Mouse (Mus musculus) forebrain, embryonic 16.5 days (tissue): Measurements from ENCODE around the gene Cass4. TPM values are rescaled to one million over a fixed set of nuclear protein-coding genes. Genes with fewer than 3 reads are reported as not detected.

ENCODE experiments used
- ATAC-seq: fragments of 200-750 bp; cut with Nextera tagmentation; 2 replicates; pipeline ENCODE4 v1.8.0; 2017; ENCODE audit warnings: mild to moderate bottlenecking, moderate library complexity
- H3K27ac ChIP-seq: fragments of 300-500 bp; sonication (generic); 2 replicates; pipeline ENCODE4 v1.5.1; 2014; ENCODE audit warnings: low read length, control low read depth
- H3K27me3 ChIP-seq: fragments of 300-500 bp; sonication (generic); replicated peaks from 2 replicates; pipeline ENCODE4 v1.6.1; 2014; ENCODE audit warnings: low read length; ENCODE audit not compliant: control insufficient read depth, insufficient read depth
- H3K36me3 ChIP-seq: fragments of 300-500 bp; sonication (generic); 2 replicates; pipeline ENCODE4 v1.6.1; 2014; ENCODE audit not compliant: control insufficient read depth, insufficient read depth
- H3K4me1 ChIP-seq: fragments of 300-500 bp; sonication (generic); replicated peaks from 2 replicates; pipeline ENCODE4 v1.6.1; 2014; ENCODE audit warnings: low read length; ENCODE audit not compliant: control insufficient read depth, insufficient read depth
- H3K4me2 ChIP-seq: fragments of 300-500 bp; sonication (generic); 2 replicates; pipeline ENCODE4 v1.6.1; 2014; ENCODE audit warnings: mild to moderate bottlenecking, low read length, control low read depth
- H3K4me3 ChIP-seq: fragments of 300-500 bp; sonication (generic); replicated peaks from 2 replicates; pipeline ENCODE4 v1.5.1; 2014; ENCODE audit warnings: mild to moderate bottlenecking, low read length, control low read depth
- H3K9ac ChIP-seq: fragments of 300-500 bp; sonication (generic); replicated peaks from 2 replicates; pipeline ENCODE4 v1.6.1; 2014; ENCODE audit warnings: low read depth, low read length, control low read depth
- H3K9me3 ChIP-seq: fragments of 300-500 bp; sonication (generic); 2 replicates; pipeline ENCODE4 v1.6.1; 2016; ENCODE audit warnings: low read length; ENCODE audit not compliant: control insufficient read depth
- whole genome bisulfite sequencing: fragments of 180-500 bp; shearing (Covaris S2); extraction: QIAGEN DNeasy Blood & Tissue Kit; methylation state at CpG from one replicate; pipeline ENCODE4 v1.1.7; 2014; 5-methylcytosine and 5-hydroxymethylcytosine counted together
- polyA plus RNA-seq: library from polyadenylated mRNA; unstranded; fragments of >200 nt; fragmentation: Nextera tagmentation; extraction: Ambion mirVana; gene quantifications from 2 replicates; pipeline ENCODE4 v1.2.1, GENCODE M21; 2015

Gene Cass4
- polyA plus RNA-seq, 1 experiment from 2014 or later: 0.13 TPM

DNA sequence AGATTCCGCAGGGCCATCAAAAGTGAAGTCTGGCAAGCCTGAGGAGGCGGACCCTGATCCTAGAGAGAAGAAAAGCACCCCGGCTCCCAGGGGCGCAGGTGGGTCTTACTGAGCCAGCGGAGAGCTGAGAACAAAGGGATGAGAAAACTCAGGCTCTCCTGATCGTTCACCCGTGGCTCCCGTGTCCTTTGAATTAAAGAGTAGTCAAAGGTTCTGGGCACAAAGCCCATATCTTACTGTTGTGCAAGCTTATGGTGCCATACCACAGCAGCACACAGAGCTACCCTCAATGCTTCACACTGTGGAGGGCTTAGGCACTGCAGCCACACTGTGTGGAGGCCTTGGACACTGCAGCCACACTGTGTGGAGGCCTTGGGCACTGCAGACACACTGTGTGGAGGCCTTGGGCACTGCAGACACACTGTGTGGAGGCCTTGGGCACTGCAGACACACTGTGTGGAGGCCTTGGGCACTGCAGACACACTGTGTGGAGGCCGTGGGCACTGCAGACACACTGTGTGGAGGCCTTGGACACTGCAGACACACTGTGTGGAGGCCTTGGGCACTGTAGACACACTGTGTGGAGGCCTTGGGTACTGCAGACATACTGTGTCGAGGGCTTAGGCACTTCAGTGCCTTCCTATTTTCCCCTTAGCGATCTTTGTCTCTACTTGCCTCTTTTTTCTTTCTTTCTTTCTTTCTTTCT lies 73.0 kb downstream of the Cass4 start:
- peaks cover 14% of the 10 kb centered on the region for H3K4me1 ChIP-seq
- H3K9ac ChIP-seq: no peak overlapping the region
- no peak overlapping the region for H3K27ac ChIP-seq
- H3K4me2 ChIP-seq: no peak overlapping the region
- H3K9me3 ChIP-seq: no peaks in the 10 kb centered on the region
- ATAC-seq: no peak
- peaks cover 13% of the 10 kb centered on the region for H3K36me3 ChIP-seq
- no peak overlapping the region for H3K4me3 ChIP-seq
- WGBS: 62% methylated on average over 11 of the region's 11 CpGs
- no peaks in the 10 kb centered on the region for H3K27me3 ChIP-seq

DNA sequence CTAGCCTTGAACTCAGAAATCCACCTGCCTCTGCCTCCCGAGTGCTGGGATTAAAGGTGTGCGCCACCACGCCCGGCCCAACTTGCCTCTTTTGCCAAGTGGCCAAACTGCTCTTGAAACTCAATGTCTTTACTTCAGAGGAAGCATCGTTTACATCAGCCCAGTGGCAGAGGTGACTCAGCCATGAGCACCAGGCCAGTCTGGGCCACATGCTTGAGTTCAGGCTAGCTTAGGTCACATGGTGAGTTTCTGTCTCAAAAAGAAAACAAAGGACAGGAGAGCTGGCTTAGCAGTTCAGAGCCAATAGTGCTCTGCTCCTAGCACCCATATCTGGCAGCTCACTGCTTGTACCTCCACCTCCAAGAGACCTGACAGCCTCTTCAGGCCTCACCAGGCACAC lies 73.6 kb downstream of the Cass4 start:
- Histone ChIP-seq H3K27ac (no peak overlapping the region), H3K9me3 (no peaks in the 10 kb centered on the region), H3K4me1 (peaks cover 14% of the 10 kb centered on the region), H3K4me3 (no peak overlapping the region), H3K27me3 (no peaks in the 10 kb centered on the region), H3K4me2 (no peak overlapping the region), H3K36me3 (peaks cover 13% of the 10 kb centered on the region), H3K9ac (no peak overlapping the region)
- 94% methylated on average over 5 of the region's 5 CpGs for WGBS
- ATAC-seq: no peak

DNA sequence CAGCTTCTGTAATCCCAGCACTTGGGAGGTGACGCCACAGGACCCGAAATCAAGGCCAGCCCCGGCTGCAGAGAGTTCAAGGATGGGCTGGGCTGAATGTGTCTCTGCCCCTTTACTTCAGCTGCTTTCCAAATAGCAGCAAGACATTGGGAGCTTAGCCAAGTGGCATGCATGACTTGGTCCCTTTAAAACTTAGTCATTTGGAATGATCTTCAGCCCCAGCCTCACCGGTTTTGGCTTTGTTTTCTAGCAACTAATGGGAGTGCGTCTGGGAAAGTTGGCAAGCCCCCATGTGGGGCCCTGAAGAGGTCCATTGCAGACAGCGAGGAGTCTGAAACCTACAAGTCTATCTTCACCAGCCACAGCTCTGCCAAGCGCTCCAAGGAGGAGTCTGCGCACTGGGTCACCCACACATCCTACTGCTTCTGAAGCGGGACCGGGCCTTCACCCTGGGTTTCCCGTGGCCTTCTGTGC lies 74.8 kb downstream of the Cass4 start:
- no peaks in the 10 kb centered on the region for H3K9me3 ChIP-seq
- 43% methylated on average over 11 of the region's 11 CpGs for WGBS
- ATAC-seq: peak; percentile 83
- peaks cover 13% of the 10 kb centered on the region for H3K36me3 ChIP-seq
- H3K27me3 ChIP-seq: no peaks in the 10 kb centered on the region
- peaks cover 14% of the 10 kb centered on the region for H3K4me1 ChIP-seq
- no peak overlapping the region for H3K9ac ChIP-seq
- no peak overlapping the region for H3K4me2 ChIP-seq
- H3K4me3 ChIP-seq: no peak overlapping the region
- H3K27ac ChIP-seq: peak overlapping the region; percentile 58; the same call in 1 of the 2 replicates

DNA sequence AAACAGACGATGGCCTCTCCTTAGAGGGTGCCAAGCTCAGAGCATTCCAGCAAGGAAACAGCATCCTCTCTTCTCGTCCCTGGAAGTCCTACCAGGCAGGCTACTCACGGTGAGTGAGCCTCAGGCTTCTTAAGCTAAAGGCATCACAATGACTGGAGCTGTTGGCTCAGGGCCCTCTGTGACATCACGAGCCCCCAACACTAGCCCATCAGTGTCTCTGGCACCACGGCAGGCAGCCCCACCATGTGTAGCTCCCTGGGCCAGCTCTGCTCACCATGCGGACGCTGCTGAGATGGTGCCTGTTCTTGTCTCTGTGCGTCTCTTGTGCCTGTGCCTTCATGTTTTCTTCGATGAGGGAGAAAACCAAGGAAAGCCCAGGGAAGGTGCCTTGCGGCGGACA lies 78.7 kb downstream of the Cass4 start, which contains the start of gene Fam209:
Fam209 (plus strand) TSS at position 203 of the 400 bp plus-strand sequence.
- H3K4me2 ChIP-seq: no peak within 1 kb of the TSS
- peaks cover 14% of the 10 kb centered on the region for H3K4me1 ChIP-seq
- no peak within 1 kb of the TSS for H3K9ac ChIP-seq
- no peaks in the 10 kb centered on the region for H3K27me3 ChIP-seq
- H3K27ac ChIP-seq: no peak within 1 kb of the TSS
- H3K4me3 ChIP-seq: no peak within 1 kb of the TSS
- WGBS: 73% methylated on average over 11 of the region's 11 CpGs
- ATAC-seq: no peak
- no peaks in the 10 kb centered on the region for H3K9me3 ChIP-seq
- H3K36me3 ChIP-seq: peaks cover 6% of the 10 kb centered on the region

DNA sequence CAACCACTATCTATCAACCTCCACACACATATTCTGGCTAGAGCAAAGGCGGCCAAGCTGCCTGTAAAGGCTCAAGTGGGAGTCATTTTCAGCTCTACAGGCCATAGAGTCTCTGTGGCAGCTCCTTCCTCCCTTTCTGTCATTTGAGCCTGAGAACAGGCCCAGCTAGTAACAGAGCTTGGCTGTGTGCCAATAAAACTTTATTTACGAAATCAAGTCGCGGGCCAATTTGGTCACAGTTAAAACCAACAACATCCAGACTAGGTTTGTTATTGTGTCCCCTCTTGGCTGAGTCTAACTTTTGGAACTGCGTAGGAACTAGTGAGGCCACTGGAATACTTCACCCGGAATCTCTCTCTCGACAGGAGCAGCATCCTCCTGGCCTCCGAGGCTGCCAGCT lies 80.0 kb downstream of the Cass4 start:
- WGBS: 39% methylated on average over 8 of the region's 8 CpGs
- Histone ChIP-seq H3K4me3 (no peak overlapping the region), H3K27me3 (no peaks in the 10 kb centered on the region), H3K9me3 (no peaks in the 10 kb centered on the region), H3K4me2 (no peak overlapping the region), H3K4me1 (peaks cover 2% of the 10 kb centered on the region; the same call in 1 of the 2 replicates), H3K27ac (no peak overlapping the region), H3K9ac (no peak overlapping the region), H3K36me3 (peaks cover 3% of the 10 kb centered on the region)
- no peak for ATAC-seq

DNA sequence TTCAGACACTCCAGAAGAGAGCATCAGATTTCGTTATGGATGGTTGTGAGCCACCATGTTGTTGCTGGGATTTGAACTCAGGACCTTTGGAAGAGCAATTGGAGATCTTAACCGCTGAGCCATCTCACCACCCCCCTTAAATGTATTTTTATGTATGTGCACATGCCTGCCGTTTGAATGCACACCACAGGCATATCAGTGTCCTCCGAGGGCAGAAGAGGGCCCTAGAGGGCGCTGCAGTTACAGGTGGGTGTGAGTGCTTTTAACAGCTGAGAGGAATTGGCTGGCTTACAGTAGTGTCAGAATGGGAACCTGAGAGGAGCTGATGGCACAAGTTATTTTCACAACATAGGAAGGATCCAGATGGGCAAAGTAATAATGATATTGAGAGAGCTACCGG lies 81.4 kb downstream of the Cass4 start:
- Histone ChIP-seq H3K27ac (no peak overlapping the region), H3K4me1 (no peaks in the 10 kb centered on the region), H3K4me2 (no peak overlapping the region), H3K9me3 (no peaks in the 10 kb centered on the region), H3K36me3 (peaks cover under 1% of the 10 kb centered on the region; the same call in 1 of the 2 replicates), H3K4me3 (no peak overlapping the region), H3K27me3 (no peaks in the 10 kb centered on the region), H3K9ac (no peak overlapping the region)
- 29% methylated on average over 6 of the region's 6 CpGs for WGBS
- no peak for ATAC-seq

DNA sequence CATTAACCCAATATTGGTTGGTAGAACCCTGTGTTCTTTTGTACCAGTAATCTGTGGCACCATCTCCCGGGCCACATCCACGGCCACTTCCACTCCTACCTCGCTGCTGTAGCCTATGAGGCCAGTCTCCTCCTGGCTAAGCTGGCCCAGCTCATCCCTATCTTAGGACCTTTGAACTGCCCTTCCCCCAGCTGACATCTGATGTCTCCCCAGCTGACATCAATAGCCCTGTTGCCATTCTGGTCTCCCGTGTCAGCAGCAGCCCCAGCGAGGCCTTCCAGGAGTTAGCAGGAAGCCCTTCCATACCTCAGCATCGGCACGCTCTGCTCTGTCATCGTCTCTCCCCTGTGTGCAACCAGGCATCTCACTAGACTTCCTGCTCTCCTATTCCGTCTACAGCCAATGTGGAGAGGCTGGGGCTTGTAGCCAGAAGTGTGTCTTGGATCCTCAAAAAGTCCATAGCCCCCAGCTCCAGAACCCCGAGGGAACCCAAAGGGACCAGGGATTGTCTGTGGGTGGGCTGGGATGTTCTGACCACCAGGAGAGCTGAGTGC lies 83.2 kb downstream of the Cass4 start:
- H3K4me2 ChIP-seq: no peak overlapping the region
- no peak overlapping the region for H3K9ac ChIP-seq
- 43% methylated on average over 10 of the region's 10 CpGs for WGBS
- H3K4me3 ChIP-seq: no peak overlapping the region
- H3K9me3 ChIP-seq: no peaks in the 10 kb centered on the region
- H3K27me3 ChIP-seq: peaks cover 3% of the 10 kb centered on the region; the same call in 1 of the 2 replicates
- H3K27ac ChIP-seq: no peak overlapping the region
- no peaks in the 10 kb centered on the region for H3K4me1 ChIP-seq
- no peak for ATAC-seq
- no peaks in the 10 kb centered on the region for H3K36me3 ChIP-seq

DNA sequence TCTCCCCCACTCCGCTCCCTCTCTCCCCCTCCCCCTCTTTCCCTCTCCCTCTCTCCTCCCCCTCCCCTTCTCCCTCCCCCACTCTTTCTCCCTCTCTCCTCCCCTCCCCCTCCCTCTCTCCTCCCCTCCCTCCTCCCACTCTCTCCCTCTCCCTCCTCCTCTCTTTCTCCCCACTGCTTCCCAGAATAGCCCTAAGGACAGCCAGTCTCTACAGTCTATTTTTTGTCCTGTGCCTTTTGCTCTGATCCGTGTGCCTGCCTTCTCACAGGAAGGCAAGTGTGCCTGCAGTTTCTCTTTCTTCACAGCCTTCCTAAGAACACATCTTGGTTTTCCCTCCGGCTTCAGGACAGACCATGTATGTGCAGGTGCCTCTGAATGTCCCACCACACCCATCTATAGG lies 83.8 kb downstream of the Cass4 start:
- Histone ChIP-seq H3K36me3 (no peaks in the 10 kb centered on the region), H3K4me2 (no peak overlapping the region), H3K9me3 (no peaks in the 10 kb centered on the region), H3K4me1 (no peaks in the 10 kb centered on the region), H3K9ac (no peak overlapping the region), H3K4me3 (no peak overlapping the region), H3K27ac (no peak overlapping the region), H3K27me3 (peaks cover 3% of the 10 kb centered on the region; the same call in 1 of the 2 replicates)
- ATAC-seq: no peak
- 49% methylated on average over 3 of the region's 3 CpGs for WGBS

DNA sequence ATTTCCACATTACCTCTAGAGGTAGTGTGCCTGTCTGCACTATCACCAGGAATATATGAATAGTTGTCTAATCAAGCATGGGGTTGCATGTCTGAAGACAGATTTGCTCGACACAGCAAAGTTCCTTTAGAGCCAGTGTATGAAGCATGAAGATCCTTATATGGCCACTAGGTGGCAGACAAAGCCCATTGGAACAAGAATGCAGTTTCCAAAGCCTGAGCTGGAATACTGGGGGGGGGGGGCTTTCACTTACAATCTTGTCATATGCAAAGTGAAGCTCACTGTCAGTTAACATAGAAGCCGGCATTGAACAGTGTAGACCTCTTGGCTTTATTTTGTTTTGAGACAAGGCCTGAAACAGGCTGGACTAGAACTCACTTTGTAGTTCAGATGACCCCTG lies 84.3 kb downstream of the Cass4 start:
- Histone ChIP-seq H3K4me2 (no peak overlapping the region), H3K36me3 (no peaks in the 10 kb centered on the region), H3K27me3 (peaks cover 3% of the 10 kb centered on the region; the same call in 1 of the 2 replicates), H3K4me1 (no peaks in the 10 kb centered on the region), H3K9me3 (no peaks in the 10 kb centered on the region), H3K9ac (no peak overlapping the region), H3K4me3 (no peak overlapping the region), H3K27ac (no peak overlapping the region)
- WGBS: 2% methylated on average over 2 of the region's 2 CpGs
- peak; percentile 62 for ATAC-seq
